Mouse (Mus musculus): ENCODE results near the gene Erbin.

Erbin gene

DNA sequence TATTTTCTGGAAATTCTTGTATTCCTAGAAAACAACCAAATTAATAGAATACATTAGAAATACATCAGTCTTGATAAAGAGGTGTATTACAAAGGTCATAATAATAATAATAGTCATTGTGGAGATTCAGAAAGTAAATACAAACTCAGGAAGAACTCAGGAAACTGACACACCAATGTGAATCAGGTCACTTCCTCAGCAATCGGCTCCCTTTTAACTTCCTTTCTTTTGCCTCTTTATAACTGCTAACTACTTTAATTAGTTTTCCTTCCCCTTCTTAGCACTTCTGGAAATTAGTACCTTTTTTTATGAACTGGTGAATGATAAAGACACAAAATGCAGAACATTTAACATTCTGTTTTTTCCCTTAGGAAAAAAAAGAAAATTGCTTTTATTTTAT lies 51.4 kb downstream of the Erbin start:
- Histone ChIP-seq H3K9me3 (ENCODE audit: low read length) (0 out of 2 replicates have a peak, but pooled peaks cover 5% of the 10 kb centered on the region), H3K4me3 (replicated peaks; ENCODE audit: low read length) (no peak overlapping the region)

DNA sequence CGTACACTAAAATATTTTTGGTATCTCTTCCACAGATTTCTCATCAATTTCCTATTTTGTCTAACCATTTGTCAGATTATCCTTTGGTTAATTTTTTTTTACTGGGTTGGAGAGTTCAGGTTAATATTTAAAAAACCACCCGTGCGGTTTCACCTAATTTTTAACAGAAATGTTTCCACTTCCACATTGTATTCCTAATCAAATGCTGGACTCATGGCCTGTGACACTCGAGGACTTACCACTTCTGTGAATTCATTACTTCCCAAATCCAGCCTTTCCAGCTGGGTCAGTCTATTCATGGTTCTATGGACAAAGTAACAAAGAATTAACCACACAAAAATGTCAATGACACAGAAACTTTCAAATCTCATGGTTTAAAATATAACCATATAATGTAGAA lies 58.3 kb downstream of the Erbin start:
- Histone ChIP-seq H3K27me3 (ENCODE audit: insufficient read depth, low read length) (no peaks in the 10 kb centered on the region), H3K36me3 (ENCODE audit: insufficient read depth, low read length) (0 out of 2 replicates have a peak, but pooled peaks cover 4% of the 10 kb centered on the region), H3K9me3 (ENCODE audit: low read length) (no peaks in the 10 kb centered on the region), H3K4me1 (replicated peaks; ENCODE audit: low read depth, low read length) (no peaks in the 10 kb centered on the region), H3K4me3 (replicated peaks; ENCODE audit: low read length) (no peak overlapping the region)
- no peak for TF ChIP-seq NANOG (IDR thresholded peaks at IDR 0.05; ENCODE audit: borderline replicate concordance, low read length)
- no peak for TF ChIP-seq CTCF (conservative IDR thresholded peaks at IDR 0.05; ENCODE audit: low read length)
- no peak for TF ChIP-seq POU5F1 (IDR thresholded peaks at IDR 0.05; ENCODE audit: borderline replicate concordance, low read length)

More for the DNA sequence above, 51.4 kb downstream of the Erbin start:
- Histone ChIP-seq H3K36me3 (ENCODE audit: insufficient read depth, low read length) (0 out of 2 replicates have a peak, but pooled peaks cover 4% of the 10 kb centered on the region), H3K4me1 (replicated peaks; ENCODE audit: low read depth, low read length) (no peaks in the 10 kb centered on the region), H3K27me3 (ENCODE audit: insufficient read depth, low read length) (no peaks in the 10 kb centered on the region)
- TF ChIP-seq POU5F1 (IDR thresholded peaks at IDR 0.05; ENCODE audit: borderline replicate concordance, low read length) (no peak), NANOG (IDR thresholded peaks at IDR 0.05; ENCODE audit: borderline replicate concordance, low read length) (no peak), CTCF (conservative IDR thresholded peaks at IDR 0.05; ENCODE audit: low read length) (no peak)

DNA sequence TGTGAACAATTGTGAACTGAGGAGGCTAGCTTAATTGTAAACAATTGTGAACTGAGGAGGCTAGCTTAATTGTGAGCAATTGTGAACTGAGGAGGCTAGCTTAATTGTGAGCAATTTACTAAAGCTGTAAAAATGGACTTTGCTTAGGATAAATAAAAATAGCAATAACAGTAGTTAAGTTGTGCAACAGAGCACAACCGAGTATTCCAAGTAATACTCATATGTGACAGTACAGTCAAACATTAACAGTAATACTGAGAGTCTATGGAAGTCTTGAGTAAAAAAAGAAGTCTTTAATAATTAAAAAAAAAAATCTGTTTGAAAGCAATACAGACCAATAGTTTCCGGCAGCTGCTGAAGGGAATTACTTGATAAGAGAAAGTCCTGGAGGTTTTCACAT lies 61.3 kb downstream of the Erbin start:
- no peak overlapping the region for H3K4me3 ChIP-seq (replicated peaks; ENCODE audit: low read length)
- peaks cover 9% of the 10 kb centered on the region for H3K36me3 ChIP-seq (ENCODE audit: insufficient read depth, low read length)
- no peak for TF ChIP-seq POU5F1 (IDR thresholded peaks at IDR 0.05; ENCODE audit: borderline replicate concordance, low read length)
- TF ChIP-seq CTCF (conservative IDR thresholded peaks at IDR 0.05; ENCODE audit: low read length), result no peak
- TF ChIP-seq NANOG (IDR thresholded peaks at IDR 0.05; ENCODE audit: borderline replicate concordance, low read length), result no peak
- no peaks in the 10 kb centered on the region for H3K9me3 ChIP-seq (ENCODE audit: low read length)
- H3K4me1 ChIP-seq (replicated peaks; ENCODE audit: low read depth, low read length), result no peaks in the 10 kb centered on the region
- no peaks in the 10 kb centered on the region for H3K27me3 ChIP-seq (ENCODE audit: insufficient read depth, low read length)

DNA sequence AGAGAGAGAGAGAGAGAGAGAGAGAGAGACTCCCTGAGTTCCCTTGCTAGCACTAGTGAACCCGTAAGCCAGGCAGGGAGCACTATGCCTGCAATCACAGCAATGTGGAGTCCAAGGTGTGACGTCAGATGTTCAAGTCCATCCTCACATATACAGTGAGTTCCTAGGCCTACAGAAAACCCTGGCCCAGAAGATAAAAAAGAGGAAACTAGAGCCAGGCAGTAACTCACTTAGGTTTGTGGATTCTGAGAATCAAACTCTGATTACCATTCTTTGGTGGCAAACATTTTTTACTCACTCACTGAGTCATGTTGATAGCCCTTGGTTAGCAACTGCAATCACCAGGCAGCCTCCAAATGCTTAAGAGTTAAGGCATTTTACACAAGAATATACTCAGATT lies 72.7 kb downstream of the Erbin start:
- TF ChIP-seq POU5F1 (IDR thresholded peaks at IDR 0.05; ENCODE audit: borderline replicate concordance, low read length), result no peak
- TF ChIP-seq CTCF (conservative IDR thresholded peaks at IDR 0.05; ENCODE audit: low read length), result no peak
- TF ChIP-seq NANOG (IDR thresholded peaks at IDR 0.05; ENCODE audit: borderline replicate concordance, low read length), result no peak
- H3K27me3 ChIP-seq (ENCODE audit: insufficient read depth, low read length), result no peaks in the 10 kb centered on the region
- no peaks in the 10 kb centered on the region for H3K4me1 ChIP-seq (replicated peaks; ENCODE audit: low read depth, low read length)
- H3K9me3 ChIP-seq (ENCODE audit: low read length), result no peaks in the 10 kb centered on the region
- H3K36me3 ChIP-seq (ENCODE audit: insufficient read depth, low read length), result no peaks in the 10 kb centered on the region
- H3K4me3 ChIP-seq (replicated peaks; ENCODE audit: low read length), result no peak overlapping the region

DNA sequence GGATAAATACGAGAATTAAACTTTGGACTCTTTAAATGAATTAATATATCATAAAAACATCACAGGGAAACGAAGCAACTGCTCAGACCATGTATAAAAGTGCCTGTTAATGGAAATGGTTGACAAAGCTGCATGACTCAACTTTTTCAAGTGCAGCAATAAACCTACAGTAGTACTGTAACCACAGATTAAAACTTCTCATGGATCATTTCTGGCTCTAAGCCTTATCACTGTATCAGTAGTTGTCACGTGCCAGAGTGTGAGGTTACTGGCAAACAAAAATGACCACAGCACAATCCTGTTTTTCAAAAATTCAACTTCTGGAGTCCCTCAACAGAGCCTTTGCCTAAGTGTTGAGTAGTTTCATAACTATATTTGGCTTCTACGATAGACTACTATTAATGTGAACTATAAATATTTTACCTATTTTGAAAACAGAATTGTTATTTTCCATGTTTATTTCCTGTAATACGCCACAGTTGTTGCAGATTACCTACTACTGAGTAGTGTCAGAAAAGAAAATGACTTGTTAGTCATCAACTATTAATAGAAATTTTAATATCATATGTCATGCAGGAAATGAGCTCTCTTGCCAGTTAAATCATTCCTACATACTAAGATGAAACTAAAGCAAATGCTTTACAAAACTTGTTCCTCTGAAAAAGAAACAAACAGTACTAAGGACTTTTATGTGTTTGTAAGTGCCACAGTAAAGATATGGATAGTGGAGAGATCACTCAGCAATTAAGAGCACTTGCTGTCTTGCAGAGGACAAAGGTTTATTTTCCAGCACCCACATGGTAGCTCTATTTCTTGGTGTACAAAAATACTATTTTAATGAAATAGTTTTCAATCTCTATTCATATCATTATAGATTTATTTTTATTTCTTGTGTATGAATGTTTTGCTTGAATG lies 78.8 kb downstream of the Erbin start:
- Histone ChIP-seq H3K27me3 (ENCODE audit: insufficient read depth, low read length) (no peaks in the 10 kb centered on the region), H3K36me3 (ENCODE audit: insufficient read depth, low read length) (peaks cover 15% of the 10 kb centered on the region), H3K4me3 (replicated peaks; ENCODE audit: low read length) (no peak overlapping the region), H3K4me1 (replicated peaks; ENCODE audit: low read depth, low read length) (peaks cover 7% of the 10 kb centered on the region), H3K9me3 (ENCODE audit: low read length) (no peaks in the 10 kb centered on the region)
- TF ChIP-seq CTCF (conservative IDR thresholded peaks at IDR 0.05; ENCODE audit: low read length), result no peak
- no peak for TF ChIP-seq NANOG (IDR thresholded peaks at IDR 0.05; ENCODE audit: borderline replicate concordance, low read length)
- TF ChIP-seq POU5F1 (IDR thresholded peaks at IDR 0.05; ENCODE audit: borderline replicate concordance, low read length), result no peak

DNA sequence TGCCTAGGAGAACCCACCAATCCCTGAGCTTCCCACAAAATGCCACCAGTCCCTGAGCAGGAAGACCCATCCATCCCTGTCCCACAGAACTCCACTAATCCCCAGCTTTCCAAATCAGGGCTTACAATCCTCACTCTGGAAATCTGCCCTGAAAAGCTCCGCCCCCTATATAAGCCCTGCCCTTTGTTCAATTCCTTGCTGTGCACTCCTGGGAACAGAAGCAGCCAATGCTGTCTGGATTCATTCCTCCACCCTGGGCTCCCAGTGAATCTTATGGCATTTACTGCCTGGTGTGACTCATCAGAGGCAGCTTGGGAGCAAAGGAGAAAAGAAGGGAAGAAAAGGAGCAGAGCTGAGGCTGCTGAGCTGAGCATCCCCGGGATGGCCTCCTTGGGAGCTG lies 81.7 kb downstream of the Erbin start:
- H3K27me3 ChIP-seq (ENCODE audit: insufficient read depth, low read length), result no peaks in the 10 kb centered on the region

DNA sequence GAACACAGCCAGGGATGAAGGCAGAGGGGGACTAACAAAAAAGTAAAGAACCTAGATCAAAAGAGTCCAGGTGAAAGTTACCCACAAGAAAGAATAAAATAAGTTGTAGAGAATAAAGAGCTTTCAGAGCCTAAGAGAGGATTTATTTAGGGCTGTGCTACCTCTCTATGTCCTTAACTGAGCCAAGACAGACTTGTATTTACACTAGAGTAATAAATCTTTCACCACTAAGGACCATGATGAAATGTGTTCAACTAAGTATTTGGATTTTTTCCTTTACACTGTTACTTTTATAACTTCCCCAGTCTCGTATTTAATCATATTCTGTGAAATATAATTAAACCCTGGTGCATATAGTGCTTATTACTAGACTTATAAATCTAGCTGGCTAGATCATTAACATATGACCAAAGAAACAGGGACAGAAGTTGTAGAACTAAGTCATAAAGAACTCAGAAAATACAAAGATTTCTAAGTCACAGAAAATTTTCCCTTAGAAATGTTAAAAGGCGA lies 90.6 kb downstream of the Erbin start:
- Histone ChIP-seq H3K9me3 (ENCODE audit: low read length) (no peaks in the 10 kb centered on the region), H3K4me3 (replicated peaks; ENCODE audit: low read length) (no peak overlapping the region), H3K36me3 (ENCODE audit: insufficient read depth, low read length) (peaks cover 12% of the 10 kb centered on the region), H3K4me1 (replicated peaks; ENCODE audit: low read depth, low read length) (no peaks in the 10 kb centered on the region), H3K27me3 (ENCODE audit: insufficient read depth, low read length) (no peaks in the 10 kb centered on the region)
- TF ChIP-seq POU5F1 (IDR thresholded peaks at IDR 0.05; ENCODE audit: borderline replicate concordance, low read length) (no peak), NANOG (IDR thresholded peaks at IDR 0.05; ENCODE audit: borderline replicate concordance, low read length) (no peak), CTCF (conservative IDR thresholded peaks at IDR 0.05; ENCODE audit: low read length) (no peak)

More for the DNA sequence above, 81.7 kb downstream of the Erbin start:
- Histone ChIP-seq H3K36me3 (ENCODE audit: insufficient read depth, low read length) (peaks cover 23% of the 10 kb centered on the region), H3K4me1 (replicated peaks; ENCODE audit: low read depth, low read length) (peaks cover 7% of the 10 kb centered on the region), H3K9me3 (ENCODE audit: low read length) (no peaks in the 10 kb centered on the region), H3K4me3 (replicated peaks; ENCODE audit: low read length) (no peak overlapping the region)
- TF ChIP-seq CTCF (conservative IDR thresholded peaks at IDR 0.05; ENCODE audit: low read length) (no peak), POU5F1 (IDR thresholded peaks at IDR 0.05; ENCODE audit: borderline replicate concordance, low read length) (no peak)

DNA sequence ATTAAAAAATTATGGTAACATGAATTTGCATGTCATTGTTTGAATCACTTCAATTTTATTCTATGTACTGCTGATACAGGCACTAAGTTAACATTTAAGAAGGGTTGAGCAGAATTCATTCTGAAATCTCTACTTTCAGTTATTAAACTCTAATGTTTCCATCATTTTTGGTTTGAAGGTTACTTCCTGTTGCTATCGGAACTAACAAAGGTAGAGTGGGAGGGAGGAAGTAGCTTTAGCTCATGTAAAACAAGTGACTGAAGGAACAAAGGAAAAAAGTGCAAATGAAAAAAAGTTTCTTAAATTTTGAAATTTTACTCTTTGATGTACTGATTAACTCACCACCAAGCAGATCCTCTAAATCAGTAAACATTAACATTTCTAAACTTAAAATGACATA lies 98.0 kb downstream of the Erbin start:
- Histone ChIP-seq H3K27me3 (ENCODE audit: insufficient read depth, low read length) (no peaks in the 10 kb centered on the region), H3K36me3 (ENCODE audit: insufficient read depth, low read length) (0 out of 2 replicates have a peak, but pooled peaks cover 7% of the 10 kb centered on the region), H3K4me1 (replicated peaks; ENCODE audit: low read depth, low read length) (no peaks in the 10 kb centered on the region), H3K9me3 (ENCODE audit: low read length) (no peaks in the 10 kb centered on the region), H3K4me3 (replicated peaks; ENCODE audit: low read length) (no peak overlapping the region)
- no peak for TF ChIP-seq CTCF (conservative IDR thresholded peaks at IDR 0.05; ENCODE audit: low read length)
